Mouse (Mus musculus) embryonic fibroblast, embryonic 13.5 days (primary cell): ENCODE data around the gene Mup1. TPM values are rescaled to one million over a fixed set of nuclear protein-coding genes. Genes with fewer than 3 reads are reported as not detected.
"Not testable (repeated sequence)": the region's sequence is repeated elsewhere in the genome, so short reads cannot be mapped to it uniquely, and the experiment has no call there.

Experiments used
- H3K27ac ChIP-seq: 2 replicates; pipeline ENCODE4 v1.5.1; 2012; ENCODE audit warnings: low read length, control low read depth, inconsistent platforms; ENCODE audit not compliant: insufficient read depth
- H3K4me1 ChIP-seq: 2 replicates; pipeline ENCODE4 v1.6.1; 2011; ENCODE audit warnings: low read length; ENCODE audit not compliant: control insufficient read depth, insufficient read depth
- H3K4me3 ChIP-seq: 2 replicates; pipeline ENCODE4 v1.5.1; 2011; ENCODE audit warnings: mild to moderate bottlenecking, control low read depth, low read length; ENCODE audit not compliant: insufficient read depth
- polyA plus RNA-seq: library from polyadenylated mRNA; stranded (reverse); fragments of >200 nt; gene quantifications from 2 replicates; pipeline ENCODE4 v1.2.4, GENCODE M21; 2011; ENCODE audit warnings: low read depth; ENCODE audit not compliant: missing spikeins, insufficient read length

Gene Mup1
- not detected in 2 replicates for polyA plus RNA-seq

DNA sequence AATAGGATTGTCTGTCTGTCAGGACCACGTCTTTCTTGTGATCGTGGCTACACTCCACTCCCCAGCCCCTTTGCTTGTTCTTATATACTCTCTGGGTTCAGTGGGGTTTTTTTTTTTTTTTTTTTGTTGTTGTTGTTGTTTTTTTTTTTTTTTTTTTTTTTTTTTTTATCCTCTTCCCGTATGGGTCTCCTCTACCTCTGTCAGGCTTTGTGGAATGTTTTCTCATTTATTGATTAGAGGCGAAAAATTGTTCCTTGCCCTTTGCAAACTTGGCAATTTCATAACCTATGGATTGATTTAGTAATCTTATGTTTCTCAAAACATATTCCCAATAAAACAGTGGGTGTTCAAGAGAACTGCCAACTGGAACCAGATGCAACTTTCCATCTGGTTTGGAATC lies at the start of gene Mup1:
TSS of gene Mup1 (minus strand) at position 101 of the 400 bp plus-strand sequence.
- not testable (repeated sequence) for H3K27ac ChIP-seq, H3K4me3 ChIP-seq

More for the DNA sequence above, at the start of gene Mup1:
- not testable (repeated sequence) for H3K4me1 ChIP-seq

Other genes with a start within 250 kb of the Mup1 start
- gene Mup9, start 80.0 kb downstream of the Mup1 start, polyA plus RNA-seq, result not detected in 2 replicates
- not detected in 2 replicates for gene Mup10, start 80.2 kb upstream of the Mup1 start, polyA plus RNA-seq
- not detected in 2 replicates for gene Mup11, start 160.5 kb upstream of the Mup1 start, polyA plus RNA-seq
- not detected in 2 replicates for gene Mup12, start 239.4 kb upstream of the Mup1 start, polyA plus RNA-seq